Mouse (Mus musculus) megakaryocyte, embryonic 14.5 days (primary cell): ENCODE measurements around the gene Nhsl2. TPM values are rescaled to one million over a fixed set of nuclear protein-coding genes. Genes with fewer than 3 reads are reported as not detected.

ENCODE experiments used
- H3K27me3 ChIP-seq: replicated peaks from 2 replicates; pipeline ENCODE3; 2012; ENCODE audit warnings: inconsistent platforms
- H3K36me3 ChIP-seq: replicated peaks from 2 replicates; pipeline ENCODE3; 2012; ENCODE audit warnings: low read length, inconsistent platforms, mixed read lengths
- H3K4me1 ChIP-seq: 2 replicates; pipeline ENCODE4 v1.6.1; 2012; ENCODE audit warnings: inconsistent platforms
- H3K4me3 ChIP-seq: replicated peaks from 2 replicates; pipeline ENCODE3; 2012; ENCODE audit warnings: moderate library complexity, mild to moderate bottlenecking, inconsistent platforms
- H3K9me3 ChIP-seq: 2 replicates; pipeline ENCODE4 v1.6.1; 2012; ENCODE audit warnings: inconsistent platforms
- FLI1 ChIP-seq: IDR thresholded peaks from 2 replicates; pipeline ENCODE4 v1.6.1; 2012; ENCODE audit warnings: low read length, inconsistent platforms, mixed read lengths
- GATA1 ChIP-seq: IDR thresholded peaks from 3 replicates; pipeline ENCODE4 v1.6.1; 2012; ENCODE audit warnings: mixed read lengths, low read length, inconsistent platforms, borderline replicate concordance
- polyA plus RNA-seq: library from polyadenylated mRNA; stranded (reverse); fragments of >175 nt; gene quantifications from 2 replicates; pipeline ENCODE4 v1.2.3, GENCODE M21; 2012; ENCODE audit warnings: low replicate concordance; ENCODE audit not compliant: insufficient read depth

Gene Nhsl2
- polyA plus RNA-seq, 1 experiment, result 0.01 TPM

DNA sequence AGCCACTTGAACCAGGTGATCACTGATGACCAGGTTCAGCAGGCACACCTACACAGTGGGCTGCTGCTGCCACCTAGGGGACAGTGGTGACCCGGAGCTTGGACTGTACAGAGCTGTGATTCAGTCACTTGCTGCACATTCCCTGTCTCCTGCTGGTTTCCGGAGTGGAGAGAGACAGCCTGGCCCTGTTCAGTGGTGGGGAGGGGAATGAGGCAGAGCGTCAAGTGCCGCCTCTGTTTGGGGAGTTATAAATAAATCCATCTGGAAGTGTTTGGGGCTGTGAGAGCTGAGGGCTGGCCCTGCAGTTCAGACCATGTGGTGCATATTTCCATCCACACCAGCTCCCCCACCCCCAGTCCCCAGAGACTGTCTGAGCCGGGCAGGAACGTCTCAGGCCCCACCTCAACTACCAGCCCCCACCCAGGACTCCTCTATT, 93.3 kb downstream of the Nhsl2 start:
- Histone ChIP-seq H3K27me3 (peaks cover 77% of the 10 kb centered on the region), H3K4me3 (no peak overlapping the region)

DNA sequence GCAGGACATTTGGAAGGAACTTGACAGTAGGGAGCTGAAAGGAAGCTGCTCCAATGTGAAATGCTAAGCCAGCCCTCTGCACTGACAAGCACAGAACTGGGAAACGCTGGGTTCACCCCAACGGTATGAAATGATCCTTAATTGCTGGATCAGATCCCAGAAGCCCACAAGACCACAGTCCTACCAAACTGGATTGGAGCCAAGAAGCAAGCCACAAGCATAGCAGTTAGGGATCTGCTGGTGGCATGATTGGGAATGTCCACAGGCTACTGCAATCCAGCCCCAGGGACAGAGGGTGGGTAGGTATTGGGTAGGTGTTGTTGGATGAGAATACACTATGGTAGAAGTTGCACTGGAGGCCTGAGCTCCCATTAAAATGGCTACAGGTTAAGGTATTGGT, 94.6 kb downstream of the Nhsl2 start:
- no peak for TF ChIP-seq FLI1
- peaks cover 4% of the 10 kb centered on the region; the same call in 1 of the 2 replicates for H3K4me1 ChIP-seq

More for the DNA sequence above, 93.3 kb downstream of the Nhsl2 start:
- no peak for TF ChIP-seq GATA1
- TF ChIP-seq FLI1, result no peak
- H3K9me3 ChIP-seq, result no peaks in the 10 kb centered on the region
- H3K4me1 ChIP-seq, result peaks cover 4% of the 10 kb centered on the region; the same call in 1 of the 2 replicates
- no peaks in the 10 kb centered on the region for H3K36me3 ChIP-seq

DNA sequence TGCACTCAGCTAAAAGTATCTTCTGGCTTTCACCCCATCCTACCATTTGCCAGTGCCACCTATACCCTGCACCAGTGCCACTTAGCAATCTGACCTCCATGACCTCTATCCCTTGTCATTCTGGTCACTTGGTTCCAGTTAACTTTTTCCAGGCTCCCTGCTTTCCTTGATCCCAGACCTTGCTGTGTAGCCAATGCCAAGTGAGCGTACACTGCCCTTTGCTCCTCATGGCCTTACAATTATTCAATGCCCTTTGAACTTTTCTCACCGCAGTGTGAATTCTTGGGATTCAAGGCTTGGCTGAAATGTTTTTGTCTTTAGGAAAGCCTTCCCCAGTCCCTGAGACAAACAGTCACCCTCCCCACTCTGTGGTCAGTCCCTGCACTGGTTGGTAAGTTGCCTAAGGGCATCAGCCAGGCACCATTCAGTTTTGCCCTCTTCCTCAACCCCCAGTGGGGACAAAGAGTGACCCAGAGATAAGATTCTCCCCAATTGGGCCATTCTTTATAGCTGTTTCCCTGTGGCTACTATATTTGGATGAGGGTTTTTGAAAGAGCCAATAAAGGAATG, 95.7 kb downstream of the Nhsl2 start:
- Histone ChIP-seq H3K4me1 (peaks cover 4% of the 10 kb centered on the region; the same call in 1 of the 2 replicates), H3K4me3 (no peak overlapping the region), H3K9me3 (no peaks in the 10 kb centered on the region), H3K27me3 (peaks cover 78% of the 10 kb centered on the region), H3K36me3 (no peaks in the 10 kb centered on the region)
- TF ChIP-seq FLI1, result no peak

More for the DNA sequence above, 94.6 kb downstream of the Nhsl2 start:
- Histone ChIP-seq H3K4me3 (no peak overlapping the region), H3K9me3 (no peaks in the 10 kb centered on the region), H3K36me3 (no peaks in the 10 kb centered on the region), H3K27me3 (peaks cover 84% of the 10 kb centered on the region)

DNA sequence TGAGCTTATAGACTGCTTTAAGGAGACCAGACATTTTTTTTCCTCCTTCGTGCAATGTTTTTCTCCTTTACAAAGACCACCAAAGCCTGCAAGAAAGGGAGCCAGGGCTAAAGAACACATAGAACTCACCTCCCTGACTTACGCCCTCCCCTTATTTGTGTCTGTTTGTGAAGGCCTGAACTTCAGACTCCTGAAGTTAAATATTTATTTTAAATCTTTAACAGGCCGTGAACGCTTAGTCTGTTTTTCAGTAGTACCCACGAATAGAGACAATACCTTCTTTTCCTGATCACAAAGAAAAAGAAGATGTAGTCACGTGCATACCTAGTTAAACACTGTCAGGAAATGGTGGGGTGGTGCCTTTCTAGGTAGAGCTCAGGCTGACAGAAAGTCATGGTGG, 103.3 kb downstream of the Nhsl2 start:
- Histone ChIP-seq H3K9me3 (no peaks in the 10 kb centered on the region), H3K4me3 (no peak overlapping the region), H3K27me3 (peaks cover 60% of the 10 kb centered on the region), H3K36me3 (no peaks in the 10 kb centered on the region), H3K4me1 (peaks cover 5% of the 10 kb centered on the region)
- no peak for TF ChIP-seq GATA1

DNA sequence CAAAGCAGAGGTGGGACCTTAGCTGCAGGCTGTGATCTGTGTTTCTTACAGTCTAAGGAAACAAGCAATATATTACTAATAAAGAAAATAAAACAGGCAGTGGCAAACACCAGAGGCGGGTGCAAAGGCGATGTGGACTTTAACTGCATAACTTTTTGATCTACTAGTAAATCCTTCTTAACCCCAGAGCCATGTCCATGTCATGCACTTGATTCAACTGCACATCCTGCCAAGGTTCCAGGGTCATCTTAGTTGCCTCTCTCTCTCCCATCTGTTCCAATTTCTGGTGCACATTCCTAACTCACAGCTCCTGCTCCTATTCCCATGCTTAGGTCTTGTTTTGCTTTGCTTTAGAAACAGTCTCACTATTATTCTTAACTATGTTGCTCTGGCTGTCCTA, 104.1 kb downstream of the Nhsl2 start:
- peaks cover 5% of the 10 kb centered on the region for H3K4me1 ChIP-seq
- H3K9me3 ChIP-seq, result no peaks in the 10 kb centered on the region
- H3K27me3 ChIP-seq, result peaks cover 60% of the 10 kb centered on the region
- H3K36me3 ChIP-seq, result no peaks in the 10 kb centered on the region
- H3K4me3 ChIP-seq, result no peak overlapping the region
- TF ChIP-seq GATA1, result no peak

DNA sequence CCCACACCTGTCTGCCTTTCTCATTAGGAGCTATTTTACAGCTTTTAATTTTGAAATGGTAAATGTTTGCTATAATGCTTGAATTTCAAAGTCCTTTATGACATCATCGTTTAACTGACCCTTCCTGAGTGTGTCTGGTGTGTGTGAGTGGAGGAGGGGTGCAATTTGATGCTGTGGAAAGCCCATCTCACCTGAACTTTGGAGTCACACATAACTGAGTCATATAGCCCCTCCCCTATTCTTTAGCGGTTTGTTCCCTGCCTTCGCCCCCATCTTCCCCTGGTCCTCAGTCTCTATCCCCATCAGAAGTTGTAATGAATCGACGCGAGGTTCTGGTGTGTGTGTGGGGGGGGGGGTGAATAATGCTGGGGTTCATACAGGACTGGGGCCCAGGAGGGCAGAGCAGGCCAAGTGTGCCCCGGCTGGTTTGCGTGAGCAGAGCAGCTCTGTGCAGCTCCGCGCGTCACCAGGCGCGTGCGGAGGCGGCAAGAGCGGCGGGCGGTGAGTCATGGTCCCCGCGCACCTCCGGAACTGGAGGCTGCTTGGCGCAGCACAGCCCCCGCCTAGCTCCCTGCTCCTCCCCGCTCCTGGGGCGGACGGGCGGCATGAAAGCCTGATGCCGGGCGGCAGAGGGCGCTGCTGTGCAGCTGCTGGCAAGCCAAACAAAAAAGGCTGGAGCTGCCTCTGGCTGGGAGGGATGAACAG, 104.8 kb downstream of the Nhsl2 start:
- H3K4me3 ChIP-seq, result peak overlapping the region; percentile 84
- no peaks in the 10 kb centered on the region for H3K9me3 ChIP-seq
- no peak for TF ChIP-seq GATA1
- TF ChIP-seq FLI1, result no peak
- H3K36me3 ChIP-seq, result no peaks in the 10 kb centered on the region
- peaks cover 61% of the 10 kb centered on the region for H3K27me3 ChIP-seq
- peaks cover 5% of the 10 kb centered on the region for H3K4me1 ChIP-seq

DNA sequence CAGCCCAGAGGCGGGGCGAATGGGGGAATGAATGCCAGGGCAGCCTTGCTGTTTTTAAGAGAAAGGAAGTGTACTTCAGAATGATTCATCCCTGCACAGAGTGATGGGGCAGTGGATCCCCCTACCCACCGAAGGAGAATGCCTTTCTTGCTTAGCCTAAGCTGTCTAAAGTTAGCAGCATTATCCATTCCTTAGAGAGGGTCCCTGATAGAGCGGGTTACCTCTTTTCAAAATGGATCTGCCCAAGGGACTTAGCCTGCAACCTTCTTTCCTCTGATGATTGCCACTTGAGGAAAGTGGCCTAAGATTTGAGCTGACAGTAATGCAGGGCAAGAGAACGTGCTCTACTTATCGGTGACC, 105.3 kb downstream of the Nhsl2 start:
- Histone ChIP-seq H3K4me3 (peak overlapping the region; percentile 84), H3K27me3 (peaks cover 64% of the 10 kb centered on the region), H3K36me3 (no peaks in the 10 kb centered on the region), H3K9me3 (no peaks in the 10 kb centered on the region), H3K4me1 (peaks cover 5% of the 10 kb centered on the region)
- no peak for TF ChIP-seq GATA1
- TF ChIP-seq FLI1, result no peak

DNA sequence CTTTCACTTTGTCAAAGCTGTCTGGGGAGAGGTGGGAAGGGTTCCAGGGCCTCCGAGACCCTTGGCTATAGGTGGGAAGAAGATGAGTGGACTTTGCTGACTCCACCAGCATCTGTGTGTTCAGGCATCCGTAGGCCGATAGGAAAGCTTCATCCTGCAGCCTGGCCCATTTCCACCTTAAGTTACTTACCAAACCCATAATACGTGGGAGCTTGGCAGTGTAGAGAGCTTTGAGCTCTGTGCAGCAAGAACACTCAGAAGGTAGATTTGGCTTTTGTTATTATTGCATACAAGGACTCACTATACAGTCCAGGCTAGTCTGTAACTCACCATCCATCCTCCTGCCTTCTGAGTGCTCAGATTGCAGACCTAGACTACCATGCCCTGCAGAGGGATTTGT, 112.7 kb downstream of the Nhsl2 start:
- no peak for TF ChIP-seq FLI1
- TF ChIP-seq GATA1, result no peak
- H3K4me3 ChIP-seq, result no peak overlapping the region
- peaks cover 75% of the 10 kb centered on the region for H3K27me3 ChIP-seq
- H3K4me1 ChIP-seq, result no peaks in the 10 kb centered on the region
- no peaks in the 10 kb centered on the region for H3K9me3 ChIP-seq
- no peaks in the 10 kb centered on the region for H3K36me3 ChIP-seq

DNA sequence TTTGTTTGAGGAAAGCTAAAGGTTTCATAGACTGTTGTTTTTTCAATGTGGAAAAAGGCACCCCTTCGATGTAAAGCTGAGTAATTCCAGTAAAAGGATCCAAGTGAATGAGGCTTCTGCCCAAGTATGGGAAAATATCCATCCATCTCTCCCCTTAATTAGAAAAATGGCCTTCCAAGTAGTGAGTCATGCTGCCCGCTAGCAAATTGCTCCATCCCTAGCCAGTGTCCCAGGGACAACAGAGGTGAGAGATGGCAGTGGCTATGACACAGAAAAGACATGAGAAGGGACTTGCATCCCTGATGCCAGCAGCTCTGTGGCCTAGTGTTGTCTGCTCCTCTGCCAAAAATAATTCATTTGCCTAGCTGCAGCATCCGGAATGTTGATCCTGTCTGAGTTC, 114.5 kb downstream of the Nhsl2 start:
- TF ChIP-seq GATA1, result no peak
- no peak for TF ChIP-seq FLI1
- no peaks in the 10 kb centered on the region for H3K4me1 ChIP-seq

DNA sequence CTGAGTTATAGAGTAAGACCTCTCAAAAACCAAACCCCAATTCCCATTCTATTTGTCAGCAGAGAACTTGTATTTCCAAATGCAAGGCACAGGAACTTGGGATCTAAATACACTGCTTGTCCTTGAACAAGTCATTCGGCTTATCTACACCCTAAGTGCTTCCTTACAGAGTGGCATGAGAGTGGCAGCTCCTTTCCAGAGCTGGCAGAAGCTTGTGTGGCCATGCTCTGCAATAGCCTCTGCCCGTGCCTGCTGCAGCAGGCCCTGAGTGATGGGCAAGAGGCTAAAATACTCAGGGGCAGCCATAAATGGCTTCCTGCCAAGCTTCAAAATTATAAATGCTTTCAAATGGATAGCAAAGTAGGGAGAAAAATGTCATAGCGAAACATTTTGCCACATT, 123.8 kb downstream of the Nhsl2 start:
- H3K9me3 ChIP-seq, result peaks cover 6% of the 10 kb centered on the region; the same call in 1 of the 2 replicates
- peaks cover 32% of the 10 kb centered on the region for H3K27me3 ChIP-seq
- H3K4me3 ChIP-seq, result no peak overlapping the region
- peaks cover 5% of the 10 kb centered on the region for H3K4me1 ChIP-seq
- TF ChIP-seq GATA1 (no peak), FLI1 (no peak)
- H3K36me3 ChIP-seq, result no peaks in the 10 kb centered on the region

More for the DNA sequence above, 114.5 kb downstream of the Nhsl2 start:
- Histone ChIP-seq H3K36me3 (no peaks in the 10 kb centered on the region), H3K27me3 (peaks cover 59% of the 10 kb centered on the region), H3K4me3 (no peak overlapping the region), H3K9me3 (no peaks in the 10 kb centered on the region)
